Mouse (Mus musculus) kidney, adult 2 months (tissue): ENCODE measurements around the gene Rragd. TPM values are rescaled to one million over a fixed set of nuclear protein-coding genes. Genes with fewer than 3 reads are reported as not detected.
"Not testable (repeated sequence)": the region's sequence is repeated elsewhere in the genome, so short reads cannot be mapped to it uniquely, and the experiment has no call there.

Source experiments
- DNase-seq: peaks from one replicate; pipeline ENCODE4 v3.0.0; 2021
- H3K27ac ChIP-seq: fragments of 200-500 bp; 2 replicates; pipeline ENCODE4 v1.5.1; 2012; ENCODE audit warnings: low read depth, low read length, control low read depth, inconsistent platforms; ENCODE audit not compliant: insufficient read depth
- H3K27me3 ChIP-seq: fragments of 200-500 bp; replicated peaks from 2 replicates; pipeline ENCODE4 v1.6.1; 2012; ENCODE audit warnings: mild to moderate bottlenecking, moderate library complexity, low read length, inconsistent platforms; ENCODE audit not compliant: control insufficient read depth, insufficient read depth
- H3K36me3 ChIP-seq: fragments of 200-500 bp; 2 replicates; pipeline ENCODE4 v1.6.1; 2012; ENCODE audit warnings: mild to moderate bottlenecking, moderate library complexity, low read length, inconsistent platforms; ENCODE audit not compliant: control insufficient read depth, insufficient read depth
- H3K4me1 ChIP-seq: fragments of 200-500 bp; 2 replicates; pipeline ENCODE4 v1.6.1; 2011; ENCODE audit warnings: low read length; ENCODE audit not compliant: control insufficient read depth, insufficient read depth
- H3K4me3 ChIP-seq: fragments of 200-500 bp; 2 replicates; pipeline ENCODE4 v1.5.1; 2011; ENCODE audit warnings: mild to moderate bottlenecking, low read depth, low read length, control low read depth; ENCODE audit not compliant: insufficient read depth
- CTCF ChIP-seq: fragments of 200-500 bp; conservative IDR thresholded peaks from 2 replicates; pipeline ENCODE4 v1.5.1; 2011; ENCODE audit warnings: low read depth, mild to moderate bottlenecking, control low read depth, low read length, moderate library complexity, mixed read lengths; ENCODE audit not compliant: insufficient read depth, insufficient read length
- POLR2A ChIP-seq: fragments of 200-500 bp; IDR thresholded peaks from one replicate; pipeline ENCODE4 v1.6.1; 2011; ENCODE audit warnings: low read depth, low read length, control low read depth
- WGBS: fragments of 180-500 bp; shearing (Covaris S2); methylation state at CpG from one replicate; pipeline ENCODE4 v1.1.7; 2018; 5-methylcytosine and 5-hydroxymethylcytosine counted together
- polyA plus RNA-seq: library from polyadenylated mRNA; depleted of rRNA; stranded (reverse); fragments of >200 nt; gene quantifications from 2 replicates; pipeline ENCODE4 v1.2.3, GENCODE M21; 2012

Gene Rragd
- polyA plus RNA-seq, 1 experiment, result 18.9 TPM

- TF ChIP-seq POLR2A, result no peak
- TF ChIP-seq CTCF, result no peak
- 58% methylated on average over 3 of the region's 3 CpGs for WGBS
- DNase-seq, result no peak
- Histone ChIP-seq H3K4me3 (no peak overlapping the region), H3K27me3 (no peaks in the 10 kb centered on the region), H3K4me1 (peaks cover 2% of the 10 kb centered on the region; the same call in 1 of the 2 replicates), H3K36me3 (no peaks in the 10 kb centered on the region), H3K27ac (no peak overlapping the region)
Measured at GRCm38 (mm10) chr4:33002081-33002480, 19.2 kb downstream of the Rragd start.

- not testable (repeated sequence) for H3K27ac ChIP-seq, H3K36me3 ChIP-seq, H3K4me3 ChIP-seq, H3K4me1 ChIP-seq, DNase-seq, H3K27me3 ChIP-seq
- 84% methylated on average over 10 of the region's 10 CpGs for WGBS
Measured at GRCm38 (mm10) chr4:33005595-33006470, 23.0 kb downstream of the Rragd start.

- no peaks in the 10 kb centered on the region for H3K27me3 ChIP-seq
- no peak for DNase-seq
- 96% methylated on average over 11 of the region's 11 CpGs for WGBS
- H3K27ac ChIP-seq, result peak overlapping the region; percentile 23; the same call in 1 of the 2 replicates
- H3K4me1 ChIP-seq, result peaks cover 8% of the 10 kb centered on the region; the same call in 1 of the 2 replicates
- no peaks in the 10 kb centered on the region for H3K36me3 ChIP-seq
- no peak for TF ChIP-seq CTCF
- TF ChIP-seq POLR2A, result no peak
- no peak overlapping the region for H3K4me3 ChIP-seq
Measured at GRCm38 (mm10) chr4:33006844-33007243, 24.0 kb downstream of the Rragd start.

GRCm38 (mm10) chr4:33007443-33008217 lies 24.8 kb downstream of the Rragd start:
- H3K4me1 ChIP-seq, result peaks cover 8% of the 10 kb centered on the region; the same call in 1 of the 2 replicates
- 52% methylated on average over 9 of the region's 9 CpGs for WGBS
- no peaks in the 10 kb centered on the region for H3K27me3 ChIP-seq
- peak overlapping the region; percentile 20 for H3K27ac ChIP-seq
- TF ChIP-seq CTCF, result no peak
- no peak for TF ChIP-seq POLR2A
- no peaks in the 10 kb centered on the region for H3K36me3 ChIP-seq
- peak; percentile 65 for DNase-seq
- H3K4me3 ChIP-seq, result no peak overlapping the region

- TF ChIP-seq POLR2A, result no peak
- no peak for TF ChIP-seq CTCF
- DNase-seq, result no peak
- Histone ChIP-seq H3K36me3 (no peaks in the 10 kb centered on the region), H3K27ac (no peak overlapping the region), H3K27me3 (no peaks in the 10 kb centered on the region), H3K4me3 (no peak overlapping the region), H3K4me1 (peaks cover 8% of the 10 kb centered on the region; the same call in 1 of the 2 replicates)
- WGBS, result 93% methylated on average over 1 of the region's 1 CpGs
Measured at GRCm38 (mm10) chr4:33010078-33010477, 27.2 kb downstream of the Rragd start.

GRCm38 (mm10) chr4:33012484-33012883 lies 29.6 kb downstream of the Rragd start:
- TF ChIP-seq CTCF (no peak), POLR2A (no peak)
- Histone ChIP-seq H3K27ac (no peak overlapping the region), H3K27me3 (no peaks in the 10 kb centered on the region), H3K4me3 (no peak overlapping the region), H3K36me3 (no peaks in the 10 kb centered on the region), H3K4me1 (peaks cover 3% of the 10 kb centered on the region; the same call in 1 of the 2 replicates)
- WGBS, result 78% methylated on average over 4 of the region's 4 CpGs
- DNase-seq, result no peak
